Mouse (Mus musculus): ENCODE measurements at regions not wholly inside any gene's neighbourhood (a gene's known extent, or its start where the extent isn't known, plus 50 kb on each side); places are given as distances from the start of the nearest gene placed in this dataset.

DNA sequence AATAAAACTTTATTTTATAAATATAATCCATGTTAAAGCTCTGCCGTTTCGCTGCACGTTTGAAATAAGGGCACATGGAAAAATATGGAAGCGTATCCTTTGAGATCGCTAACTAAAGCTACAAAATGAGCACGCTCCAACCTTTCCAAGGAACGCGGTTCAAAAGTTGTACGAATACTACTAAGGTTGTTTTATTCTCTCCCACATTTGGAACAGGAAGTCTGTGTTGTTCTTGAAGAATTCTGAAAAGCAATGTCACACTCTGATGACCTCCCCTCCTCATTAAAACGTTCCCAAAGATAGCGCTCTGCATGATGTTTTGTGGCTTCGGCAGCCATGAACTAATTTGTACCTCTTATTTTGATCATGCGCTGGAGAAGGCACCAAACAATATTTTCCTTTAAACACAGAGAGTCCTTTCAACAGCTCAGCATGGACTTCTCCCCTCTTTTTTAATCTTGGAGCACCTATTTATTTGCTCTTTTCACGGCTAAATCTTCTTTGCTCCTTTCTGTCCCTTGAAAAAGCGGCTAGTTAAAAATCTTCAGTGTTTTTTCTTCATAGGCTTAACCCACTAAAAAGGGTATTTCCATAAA is 72.9 kb upstream of the Tes start:
- TF ChIP-seq CTCF (IDR thresholded peaks at IDR 0.05; ENCODE audit: low read depth) (no peak), EP300 (optimal IDR thresholded peaks at IDR 0.05) (no peak)
